Mouse (Mus musculus): ENCODE results near the gene Kcnn1.

The Kcnn1 gene

GRCm38 (mm10) chr8:70862824-70863641, at the start of gene Kcnn1:
Gene Kcnn1 (minus strand): TSS chr8:70863258.
- in situ Hi-C loops (cut with MboI, MseI): no loop called here

- in situ Hi-C loops (cut with MboI, MseI): no loop called here
These were observed 48.5 kb upstream of the Kcnn1 start for GRCm38 (mm10) chr8:70911596-70911995.

GRCm38 (mm10) chr8:70907518-70907917, 44.5 kb upstream of the Kcnn1 start:
- in situ Hi-C loops (cut with MboI, MseI): no loop called here

- in situ Hi-C loops (cut with MboI, MseI): no loop called here
These were observed 43.0 kb upstream of the Kcnn1 start, which contains the start of gene Map1s for GRCm38 (mm10) chr8:70905831-70906736. Gene Map1s (plus strand): TSS chr8:70905932.

- in situ Hi-C loops (cut with MboI, MseI): no loop called here
These were observed 42.4 kb upstream of the Kcnn1 start for GRCm38 (mm10) chr8:70905463-70905830.

- in situ Hi-C loops (cut with MboI, MseI): no loop called here
These were observed 41.5 kb upstream of the Kcnn1 start for GRCm38 (mm10) chr8:70904532-70904931.

- in situ Hi-C loops (cut with MboI, MseI): no loop called here
These were observed 40.5 kb upstream of the Kcnn1 start for GRCm38 (mm10) chr8:70903582-70903981.

GRCm38 (mm10) chr8:70903112-70903511, 40.1 kb upstream of the Kcnn1 start:
- in situ Hi-C loops (cut with MboI, MseI): no loop called here

GRCm38 (mm10) chr8:70902211-70902610, 39.2 kb upstream of the Kcnn1 start:
- in situ Hi-C loops (cut with MboI, MseI): no loop called here

- in situ Hi-C loops (cut with MboI, MseI): no loop called here
These were observed 37.9 kb upstream of the Kcnn1 start for GRCm38 (mm10) chr8:70900872-70901387.

GRCm38 (mm10) chr8:70899226-70899625, 36.2 kb upstream of the Kcnn1 start:
- in situ Hi-C loops (cut with MboI, MseI): loop anchor here (10.0 kb wide), 1 partner anchor 376 kb away; the partner anchor contains the start of genes Haus8 and Myo9b

GRCm38 (mm10) chr8:70898661-70899198, 35.7 kb upstream of the Kcnn1 start:
- in situ Hi-C loops (cut with MboI, MseI): loop anchor here (10.0 kb wide), 1 partner anchor 376 kb away; the partner anchor contains the start of genes Haus8 and Myo9b

GRCm38 (mm10) chr8:70897681-70898413, 34.8 kb upstream of the Kcnn1 start:
- in situ Hi-C loops (cut with MboI, MseI): loop anchor here (10.0 kb wide), 1 partner anchor 377 kb away; the partner anchor contains the start of genes Haus8 and Myo9b

GRCm38 (mm10) chr8:70897021-70897680, 34.1 kb upstream of the Kcnn1 start, which contains the start of gene Rpl18a:
Gene Rpl18a (minus strand): TSS chr8:70897412.
- in situ Hi-C loops (cut with MboI, MseI): loop anchor here (10.0 kb wide), 1 partner anchor 378 kb away; the partner anchor contains the start of genes Haus8 and Myo9b

- in situ Hi-C loops (cut with MboI, MseI): loop anchor here (10.0 kb wide), 1 partner anchor 378 kb away; the partner anchor contains the start of genes Haus8 and Myo9b
These were observed 33.4 kb upstream of the Kcnn1 start for GRCm38 (mm10) chr8:70896316-70897020.

GRCm38 (mm10) chr8:70895571-70896259, 32.7 kb upstream of the Kcnn1 start:
- in situ Hi-C loops (cut with MboI, MseI): loop anchor here (10.0 kb wide), 1 partner anchor 379 kb away; the partner anchor contains the start of genes Haus8 and Myo9b

GRCm38 (mm10) chr8:70894771-70895545, 31.9 kb upstream of the Kcnn1 start:
- in situ Hi-C loops (cut with MboI, MseI): loop anchor here (10.0 kb wide), 1 partner anchor 380 kb away; the partner anchor contains the start of genes Haus8 and Myo9b

- in situ Hi-C loops (cut with MboI, MseI): loop anchor here (10.0 kb wide), 1 partner anchor 380 kb away; the partner anchor contains the start of genes Haus8 and Myo9b
These were observed 31.3 kb upstream of the Kcnn1 start for GRCm38 (mm10) chr8:70894385-70894720.
